Mouse (Mus musculus) adrenal gland, adult 18-20 months (tissue): Measurements from ENCODE around the gene Tmcc1. TPM values are rescaled to one million over a fixed set of nuclear protein-coding genes. Genes with fewer than 3 reads are reported as not detected.

Experiments
- DNase-seq, 2 experiments: peaks; one replicate each; pipeline ENCODE4 v3.0.0; 2021 to 2022; ENCODE audit warnings: low spot score in 2 of 2
- total RNA-seq, 2 experiments: library from RNA; stranded (reverse); gene quantifications; 1 replicate in 1 of 2; 2 replicates in 1 of 2; pipeline ENCODE4 v1.2.3; 2021

Tmcc1 gene
- total RNA-seq, 2 experiments from 2014 or later = 23.7 to 30.7 TPM

GRCm38 (mm10) chr6:115973881-115974662, 219.2 kb downstream of the Tmcc1 start:
- no peak for DNase-seq

- no peak for DNase-seq
Observed at GRCm38 (mm10) chr6:115973139-115973875, 220.0 kb downstream of the Tmcc1 start.

GRCm38 (mm10) chr6:115972083-115972764, 221.1 kb downstream of the Tmcc1 start:
- DNase-seq = no peak

GRCm38 (mm10) chr6:115971273-115972060, 221.8 kb downstream of the Tmcc1 start:
- no peak for DNase-seq

GRCm38 (mm10) chr6:115969952-115970351, 223.3 kb downstream of the Tmcc1 start:
- no peak for DNase-seq

- DNase-seq = no peak
Observed at GRCm38 (mm10) chr6:115969103-115969502, 224.2 kb downstream of the Tmcc1 start.

GRCm38 (mm10) chr6:115968700-115969099, 224.6 kb downstream of the Tmcc1 start:
- DNase-seq = no peak

Other genes with a start within 250 kb of the Tmcc1 start
- not detected for gene H1foo, start 248.5 kb downstream of the Tmcc1 start, total RNA-seq
- gene Plxnd1, start 198.5 kb downstream of the Tmcc1 start, total RNA-seq = 100 to 1,000 TPM; 116 to 135 TPM
- gene Washc2, start 14.6 kb upstream of the Tmcc1 start, total RNA-seq = 10 to 100 TPM; 47.6 to 48.6 TPM
- gene Zfand4, start 70.7 kb upstream of the Tmcc1 start, total RNA-seq = under 1 TPM; 0.58 to 0.76 TPM
- 10 to 100 TPM; 59.6 to 76.5 TPM for gene March8, start 144.5 kb upstream of the Tmcc1 start, total RNA-seq